Mouse (Mus musculus): ENCODE measurements around the gene Cybb. TPM values are rescaled to one million over a fixed set of nuclear protein-coding genes. Genes with fewer than 3 reads are reported as not detected.
A peak's percentile ranks its signal among the peaks of the same experiment; 100 is the strongest.
"Not testable (repeated sequence)": the region's sequence is repeated elsewhere in the genome, so short reads cannot be mapped to it uniquely, and the experiment has no call there.

The Cybb gene
- 0.64 and 0.70 TPM in 2 replicates for polyA plus RNA-seq (2015; fragmentation: Nextera tagmentation; extraction: Ambion mirVana)

GRCm38 (mm10) chrX:9487671-9488070, at the start of gene Cybb:
Gene Cybb (minus strand): TSS chrX:9487771.
- Histone ChIP-seq H3K4me2 (ENCODE audit: low read length) (no peak within 1 kb of the TSS), H3K36me3 (ENCODE audit: control insufficient read depth, insufficient read depth, low read length) (no peaks in the 10 kb centered on the region), H3K9ac (ENCODE audit: low read depth, low read length) (no peak within 1 kb of the TSS), H3K4me3 (ENCODE audit: low read length) (no peak within 1 kb of the TSS), H3K4me1 (ENCODE audit: control insufficient read depth, insufficient read depth, low read depth, low read length) (no peaks in the 10 kb centered on the region), H3K27me3 (replicated peaks; ENCODE audit: control insufficient read depth, insufficient read depth, low read length) (no peaks in the 10 kb centered on the region), H3K9me3 (ENCODE audit: control insufficient read depth, low read length) (no peaks in the 10 kb centered on the region), H3K27ac (ENCODE audit: low read depth, low read length) (no peak within 1 kb of the TSS)
- no peak for ATAC-seq
- 81% methylated on average over 4 of the region's 4 CpGs for WGBS

GRCm38 (mm10) chrX:9536881-9537280, 49.3 kb upstream of the Cybb start:
- WGBS = 90% methylated on average over 3 of the region's 3 CpGs
- Histone ChIP-seq H3K4me2 (ENCODE audit: low read length) (no peak overlapping the region), H3K4me3 (ENCODE audit: low read length) (no peak overlapping the region), H3K9ac (ENCODE audit: low read depth, low read length) (no peak overlapping the region), H3K27me3 (replicated peaks; ENCODE audit: control insufficient read depth, insufficient read depth, low read length) (no peaks in the 10 kb centered on the region), H3K4me1 (ENCODE audit: control insufficient read depth, insufficient read depth, low read depth, low read length) (no peaks in the 10 kb centered on the region), H3K36me3 (ENCODE audit: control insufficient read depth, insufficient read depth, low read length) (no peaks in the 10 kb centered on the region), H3K9me3 (ENCODE audit: control insufficient read depth, low read length) (no peaks in the 10 kb centered on the region), H3K27ac (ENCODE audit: low read depth, low read length) (no peak overlapping the region)
- ATAC-seq = no peak

DNA sequence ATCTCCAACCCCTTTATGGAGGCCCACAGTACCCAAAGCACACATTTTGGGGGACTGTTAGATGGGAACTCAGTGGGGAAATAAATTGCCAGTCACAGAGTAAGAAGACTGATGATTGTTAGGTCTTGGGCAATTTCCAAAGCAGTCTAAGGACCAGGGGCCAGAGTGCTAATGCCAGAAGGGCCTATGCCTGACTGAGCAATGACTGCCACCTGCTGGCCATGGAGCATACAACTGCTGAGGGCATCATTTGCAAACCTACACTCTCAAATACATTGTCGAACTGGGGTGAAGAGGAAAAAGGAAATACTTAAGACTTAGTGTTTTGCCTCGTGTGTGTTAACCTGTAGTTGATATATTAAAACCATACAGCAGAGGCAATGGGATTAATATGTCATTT, 32.4 kb upstream of the Cybb start:
- H3K27me3 ChIP-seq (replicated peaks; ENCODE audit: control insufficient read depth, insufficient read depth, low read length); H3K36me3 ChIP-seq (ENCODE audit: control insufficient read depth, insufficient read depth, low read length); H3K27ac ChIP-seq (ENCODE audit: low read depth, low read length); H3K9me3 ChIP-seq (ENCODE audit: control insufficient read depth, low read length); H3K4me1 ChIP-seq (ENCODE audit: control insufficient read depth, insufficient read depth, low read depth, low read length); H3K4me2 ChIP-seq (ENCODE audit: low read length); H3K4me3 ChIP-seq (ENCODE audit: low read length); H3K9ac ChIP-seq (ENCODE audit: low read depth, low read length): not testable (repeated sequence)
- peak; percentile 81 for ATAC-seq
- WGBS = 45% methylated on average over 2 of the region's 2 CpGs

- not testable (repeated sequence) for ATAC-seq; H3K9ac ChIP-seq (ENCODE audit: low read depth, low read length)
Observed at GRCm38 (mm10) chrX:9517531-9517930, 30.0 kb upstream of the Cybb start.

GRCm38 (mm10) chrX:9475036-9475435, 12.5 kb downstream of the Cybb start:
- not testable (repeated sequence) for ATAC-seq; H3K4me1 ChIP-seq (ENCODE audit: control insufficient read depth, insufficient read depth, low read depth, low read length); H3K27ac ChIP-seq (ENCODE audit: low read depth, low read length); H3K4me2 ChIP-seq (ENCODE audit: low read length); H3K36me3 ChIP-seq (ENCODE audit: control insufficient read depth, insufficient read depth, low read length); H3K4me3 ChIP-seq (ENCODE audit: low read length); H3K9ac ChIP-seq (ENCODE audit: low read depth, low read length); H3K9me3 ChIP-seq (ENCODE audit: control insufficient read depth, low read length); H3K27me3 ChIP-seq (replicated peaks; ENCODE audit: control insufficient read depth, insufficient read depth, low read length)
- 87% methylated on average over 6 of the region's 6 CpGs for WGBS

More at GRCm38 (mm10) chrX:9517531-9517930, 30.0 kb upstream of the Cybb start:
- not testable (repeated sequence) for H3K36me3 ChIP-seq (ENCODE audit: control insufficient read depth, insufficient read depth, low read length); H3K27me3 ChIP-seq (replicated peaks; ENCODE audit: control insufficient read depth, insufficient read depth, low read length); H3K9me3 ChIP-seq (ENCODE audit: control insufficient read depth, low read length); H3K4me3 ChIP-seq (ENCODE audit: low read length); H3K4me1 ChIP-seq (ENCODE audit: control insufficient read depth, insufficient read depth, low read depth, low read length); H3K4me2 ChIP-seq (ENCODE audit: low read length); H3K27ac ChIP-seq (ENCODE audit: low read depth, low read length)

DNA sequence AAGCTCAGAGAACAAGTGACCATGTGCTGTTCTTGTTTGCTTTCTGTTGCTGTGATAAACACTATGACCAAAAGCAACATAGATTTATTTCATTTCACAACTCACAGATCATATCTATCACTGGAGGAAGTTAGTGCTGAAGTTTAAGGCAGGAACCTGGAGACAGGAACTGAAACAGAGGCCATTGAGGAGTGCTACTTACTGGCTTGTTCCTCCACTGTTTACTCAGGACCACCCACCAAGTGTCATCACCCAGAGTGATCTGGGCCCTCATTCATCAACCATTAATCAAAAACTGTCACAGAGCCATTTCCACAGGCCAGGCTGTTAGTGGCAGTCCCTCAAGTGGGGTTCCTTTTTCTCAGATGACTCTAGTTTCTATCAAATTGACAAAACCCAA, 13.1 kb downstream of the Cybb start:
- H3K4me1 ChIP-seq (ENCODE audit: control insufficient read depth, insufficient read depth, low read depth, low read length) = no peaks in the 10 kb centered on the region
- no peak overlapping the region for H3K9ac ChIP-seq (ENCODE audit: low read depth, low read length)
- H3K4me2 ChIP-seq (ENCODE audit: low read length) = no peak overlapping the region
- ATAC-seq = no peak
- no peaks in the 10 kb centered on the region for H3K27me3 ChIP-seq (replicated peaks; ENCODE audit: control insufficient read depth, insufficient read depth, low read length)
- no peaks in the 10 kb centered on the region for H3K9me3 ChIP-seq (ENCODE audit: control insufficient read depth, low read length)
- no peak overlapping the region for H3K27ac ChIP-seq (ENCODE audit: low read depth, low read length)
- H3K4me3 ChIP-seq (ENCODE audit: low read length) = no peak overlapping the region
- no peaks in the 10 kb centered on the region for H3K36me3 ChIP-seq (ENCODE audit: control insufficient read depth, insufficient read depth, low read length)

DNA sequence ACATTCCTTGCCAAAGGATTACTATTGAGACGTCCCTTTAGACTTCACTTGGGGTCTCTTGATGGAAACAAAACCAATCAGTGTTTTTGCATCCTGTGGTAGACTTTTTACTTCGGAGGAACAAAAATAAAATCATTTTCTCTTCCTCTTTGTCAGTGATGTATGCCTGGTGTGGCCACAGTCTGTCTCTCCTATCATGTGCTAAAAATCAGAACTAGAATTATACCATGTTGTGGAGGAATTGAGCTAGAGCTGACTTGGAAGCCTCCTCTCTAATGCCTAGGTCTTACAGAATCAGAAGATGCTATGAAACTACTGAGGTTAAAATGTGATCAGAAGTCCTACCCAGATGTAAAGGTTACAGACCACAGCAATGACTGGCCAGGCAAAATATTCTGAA, 13.8 kb downstream of the Cybb start:
- H3K9me3 ChIP-seq (ENCODE audit: control insufficient read depth, low read length) = no peaks in the 10 kb centered on the region
- no peak overlapping the region for H3K9ac ChIP-seq (ENCODE audit: low read depth, low read length)
- WGBS = 81% methylated on average over 2 of the region's 2 CpGs

DNA sequence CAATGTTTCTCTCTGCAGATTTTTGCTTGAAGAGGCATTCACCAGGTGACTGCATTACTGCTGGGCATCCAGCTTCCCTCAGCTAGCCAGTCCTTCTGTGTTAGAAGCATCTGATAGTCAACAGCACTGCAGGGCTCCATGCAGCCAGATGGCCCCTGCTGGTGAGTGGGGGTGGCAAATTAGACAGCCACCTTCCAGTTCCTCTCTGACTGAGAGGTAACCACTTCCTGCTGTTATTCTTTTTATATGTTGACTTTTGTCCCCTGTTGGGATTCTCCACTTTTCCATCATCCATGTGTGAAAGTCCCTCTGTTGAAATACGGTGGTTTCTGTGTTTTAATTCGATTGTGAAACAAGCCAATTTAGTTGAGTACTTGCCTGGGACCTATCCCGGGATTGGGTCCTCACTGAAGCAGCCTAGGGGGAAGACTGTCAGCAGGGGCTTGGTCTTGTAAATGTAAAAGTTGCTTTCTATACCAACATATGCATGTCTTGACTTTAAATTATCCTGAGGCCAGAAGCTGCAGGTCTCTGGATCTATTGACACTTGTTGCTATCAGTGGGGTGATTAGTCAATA, 16.7 kb downstream of the Cybb start:
- no peaks in the 10 kb centered on the region for H3K27me3 ChIP-seq (replicated peaks; ENCODE audit: control insufficient read depth, insufficient read depth, low read length)
- H3K4me1 ChIP-seq (ENCODE audit: control insufficient read depth, insufficient read depth, low read depth, low read length) = no peaks in the 10 kb centered on the region
- H3K4me2 ChIP-seq (ENCODE audit: low read length) = no peak overlapping the region
- H3K9me3 ChIP-seq (ENCODE audit: control insufficient read depth, low read length) = no peaks in the 10 kb centered on the region
- WGBS = 52% methylated on average over 3 of the region's 3 CpGs
- H3K9ac ChIP-seq (ENCODE audit: low read depth, low read length) = no peak overlapping the region
- H3K4me3 ChIP-seq (ENCODE audit: low read length) = no peak overlapping the region
- no peak overlapping the region for H3K27ac ChIP-seq (ENCODE audit: low read depth, low read length)
- no peak for ATAC-seq
- no peaks in the 10 kb centered on the region for H3K36me3 ChIP-seq (ENCODE audit: control insufficient read depth, insufficient read depth, low read length)

More for the DNA sequence above, 13.8 kb downstream of the Cybb start:
- Histone ChIP-seq H3K27me3 (replicated peaks; ENCODE audit: control insufficient read depth, insufficient read depth, low read length) (no peaks in the 10 kb centered on the region), H3K4me1 (ENCODE audit: control insufficient read depth, insufficient read depth, low read depth, low read length) (no peaks in the 10 kb centered on the region), H3K27ac (ENCODE audit: low read depth, low read length) (no peak overlapping the region), H3K4me3 (ENCODE audit: low read length) (no peak overlapping the region), H3K4me2 (ENCODE audit: low read length) (no peak overlapping the region), H3K36me3 (ENCODE audit: control insufficient read depth, insufficient read depth, low read length) (no peaks in the 10 kb centered on the region)
- no peak for ATAC-seq

GRCm38 (mm10) chrX:9469100-9469499, 18.5 kb downstream of the Cybb start:
- no peaks in the 10 kb centered on the region for H3K27me3 ChIP-seq (replicated peaks; ENCODE audit: control insufficient read depth, insufficient read depth, low read length)
- no peaks in the 10 kb centered on the region for H3K4me1 ChIP-seq (ENCODE audit: control insufficient read depth, insufficient read depth, low read depth, low read length)
- no peak overlapping the region for H3K4me2 ChIP-seq (ENCODE audit: low read length)
- no peak for ATAC-seq
- no peak overlapping the region for H3K4me3 ChIP-seq (ENCODE audit: low read length)
- H3K36me3 ChIP-seq (ENCODE audit: control insufficient read depth, insufficient read depth, low read length) = no peaks in the 10 kb centered on the region
- H3K9ac ChIP-seq (ENCODE audit: low read depth, low read length) = no peak overlapping the region
- no peaks in the 10 kb centered on the region for H3K9me3 ChIP-seq (ENCODE audit: control insufficient read depth, low read length)
- H3K27ac ChIP-seq (ENCODE audit: low read depth, low read length) = no peak overlapping the region

- no peak overlapping the region for H3K4me2 ChIP-seq (ENCODE audit: low read length)
- no peak overlapping the region for H3K9ac ChIP-seq (ENCODE audit: low read depth, low read length)
- H3K9me3 ChIP-seq (ENCODE audit: control insufficient read depth, low read length) = no peaks in the 10 kb centered on the region
- no peak overlapping the region for H3K4me3 ChIP-seq (ENCODE audit: low read length)
- no peak overlapping the region for H3K27ac ChIP-seq (ENCODE audit: low read depth, low read length)
- H3K36me3 ChIP-seq (ENCODE audit: control insufficient read depth, insufficient read depth, low read length) = no peaks in the 10 kb centered on the region
- no peaks in the 10 kb centered on the region for H3K27me3 ChIP-seq (replicated peaks; ENCODE audit: control insufficient read depth, insufficient read depth, low read length)
- no peaks in the 10 kb centered on the region for H3K4me1 ChIP-seq (ENCODE audit: control insufficient read depth, insufficient read depth, low read depth, low read length)
- 87% methylated on average over 4 of the region's 4 CpGs for WGBS
- ATAC-seq = no peak
Observed at GRCm38 (mm10) chrX:9467020-9467419, 20.6 kb downstream of the Cybb start.

Measured in hindbrain, embryonic 16.5 days (tissue).